Mouse (Mus musculus): ENCODE data around the gene Tmem170. TPM values are rescaled to one million over a fixed set of nuclear protein-coding genes. Genes with fewer than 3 reads are reported as not detected.

The Tmem170 gene
- total and polyA plus RNA-seq, 2 experiments = 3.8 to 5.0 TPM

DNA sequence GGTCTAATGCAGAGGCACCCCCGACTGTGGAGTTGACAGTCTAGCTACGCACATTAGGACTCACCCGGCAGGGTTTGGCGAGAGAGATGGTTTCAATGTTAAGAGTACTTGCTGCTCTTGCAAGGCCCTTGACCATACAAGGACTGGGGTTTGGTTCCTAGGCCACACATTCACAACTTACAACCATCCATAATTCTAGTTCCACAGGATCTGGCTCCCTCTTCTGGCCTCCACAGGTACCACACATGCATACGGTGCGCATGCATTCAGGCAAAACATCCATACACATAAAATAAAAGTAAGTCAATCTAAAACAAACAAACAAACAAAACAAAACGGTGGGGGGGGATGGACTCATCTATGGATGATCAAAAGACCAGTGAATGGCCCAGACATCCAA, 18.4 kb upstream of the Tmem170 start:
- peaks cover 8% of the 10 kb centered on the region for H3K27me3 ChIP-seq (ENCODE audit: control insufficient read depth, insufficient read depth, low read length)
- H3K27ac ChIP-seq (replicated peaks; ENCODE audit: insufficient read depth, low read depth, low read length) = no peak overlapping the region
- no peak overlapping the region for H3K9ac ChIP-seq (ENCODE audit: low read depth, low read length)
- DNase-seq (ENCODE audit: extremely low read depth, low read depth, low spot score) = no peak
- TF ChIP-seq CTCF (IDR thresholded peaks at IDR 0.05; ENCODE audit: low read depth, low read length) (peak; percentile 23; the same call in 1 of the 2 replicates), POLR2A (IDR thresholded peaks at IDR 0.05; ENCODE audit: extremely low read depth, insufficient read depth, low read length) (no peak)
- H3K36me3 ChIP-seq (ENCODE audit: control insufficient read depth, insufficient read depth, low read length) = no peaks in the 10 kb centered on the region
- H3K79me2 ChIP-seq (ENCODE audit: control insufficient read depth, insufficient read depth, low read length) = no peaks in the 10 kb centered on the region
- no peaks in the 10 kb centered on the region for H3K4me1 ChIP-seq (ENCODE audit: control insufficient read depth, insufficient read depth, low read length)
- WGBS = 88% methylated on average over 7 of the region's 7 CpGs
- H3K4me3 ChIP-seq (ENCODE audit: insufficient read depth, low read depth, low read length) = no peak overlapping the region

DNA sequence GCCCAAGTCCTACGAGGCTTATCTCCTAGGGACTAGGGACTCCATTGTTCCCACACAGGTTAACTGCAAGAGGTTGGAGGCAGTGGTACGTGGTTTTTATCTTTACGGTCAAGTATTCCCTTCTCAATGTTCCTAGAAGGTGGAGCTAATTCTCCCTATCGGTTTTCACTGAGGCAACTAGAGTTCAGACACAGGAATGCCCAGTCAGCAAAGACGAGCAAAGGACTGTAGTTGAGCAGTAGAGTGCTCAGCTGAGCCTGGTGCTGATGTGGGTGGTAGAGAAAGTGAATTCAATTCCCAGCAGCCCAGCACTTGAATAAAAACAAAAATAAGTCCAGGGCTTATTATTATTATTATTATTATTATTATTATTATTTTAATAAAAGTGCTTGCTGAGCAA, 16.1 kb upstream of the Tmem170 start:
- no peak for DNase-seq (ENCODE audit: extremely low read depth, low read depth, low spot score)
- Histone ChIP-seq H3K36me3 (ENCODE audit: control insufficient read depth, insufficient read depth, low read length) (no peaks in the 10 kb centered on the region), H3K79me2 (ENCODE audit: control insufficient read depth, insufficient read depth, low read length) (no peaks in the 10 kb centered on the region), H3K4me1 (ENCODE audit: control insufficient read depth, insufficient read depth, low read length) (no peaks in the 10 kb centered on the region), H3K27ac (replicated peaks; ENCODE audit: insufficient read depth, low read depth, low read length) (no peak overlapping the region), H3K4me3 (ENCODE audit: insufficient read depth, low read depth, low read length) (no peak overlapping the region), H3K9ac (ENCODE audit: low read depth, low read length) (no peak overlapping the region), H3K27me3 (ENCODE audit: control insufficient read depth, insufficient read depth, low read length) (peaks cover 10% of the 10 kb centered on the region)
- TF ChIP-seq CTCF (IDR thresholded peaks at IDR 0.05; ENCODE audit: low read depth, low read length) (no peak), POLR2A (IDR thresholded peaks at IDR 0.05; ENCODE audit: extremely low read depth, insufficient read depth, low read length) (no peak)
- WGBS = 35% methylated on average over 5 of the region's 5 CpGs

DNA sequence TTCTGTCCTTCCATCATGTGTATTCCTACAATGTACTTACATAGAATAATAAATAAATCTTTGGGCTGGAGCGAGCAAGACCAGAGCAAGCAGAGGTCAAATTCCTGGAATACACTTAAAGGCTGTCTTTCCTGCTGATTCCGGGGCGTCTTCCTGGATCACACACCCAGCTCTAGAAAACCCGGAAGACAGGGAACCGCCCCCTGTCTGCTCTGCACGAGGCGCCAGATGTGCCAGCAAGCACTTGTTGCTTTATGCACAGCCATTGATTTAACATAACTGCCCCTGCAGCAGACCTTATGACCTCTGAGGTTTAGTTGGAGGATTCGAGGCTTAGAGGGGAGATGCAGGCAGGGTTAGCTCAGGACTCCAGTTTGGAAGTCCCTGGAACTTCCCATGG, 15.4 kb upstream of the Tmem170 start:
- TF ChIP-seq POLR2A (IDR thresholded peaks at IDR 0.05; ENCODE audit: extremely low read depth, insufficient read depth, low read length) (no peak), CTCF (IDR thresholded peaks at IDR 0.05; ENCODE audit: low read depth, low read length) (no peak)
- Histone ChIP-seq H3K9ac (ENCODE audit: low read depth, low read length) (no peak overlapping the region), H3K36me3 (ENCODE audit: control insufficient read depth, insufficient read depth, low read length) (no peaks in the 10 kb centered on the region), H3K27me3 (ENCODE audit: control insufficient read depth, insufficient read depth, low read length) (peaks cover 10% of the 10 kb centered on the region), H3K27ac (replicated peaks; ENCODE audit: insufficient read depth, low read depth, low read length) (no peak overlapping the region), H3K4me1 (ENCODE audit: control insufficient read depth, insufficient read depth, low read length) (no peaks in the 10 kb centered on the region), H3K79me2 (ENCODE audit: control insufficient read depth, insufficient read depth, low read length) (no peaks in the 10 kb centered on the region), H3K4me3 (ENCODE audit: insufficient read depth, low read depth, low read length) (no peak overlapping the region)
- no peak for DNase-seq (ENCODE audit: extremely low read depth, low read depth, low spot score)
- 25% methylated on average over 8 of the region's 8 CpGs for WGBS

DNA sequence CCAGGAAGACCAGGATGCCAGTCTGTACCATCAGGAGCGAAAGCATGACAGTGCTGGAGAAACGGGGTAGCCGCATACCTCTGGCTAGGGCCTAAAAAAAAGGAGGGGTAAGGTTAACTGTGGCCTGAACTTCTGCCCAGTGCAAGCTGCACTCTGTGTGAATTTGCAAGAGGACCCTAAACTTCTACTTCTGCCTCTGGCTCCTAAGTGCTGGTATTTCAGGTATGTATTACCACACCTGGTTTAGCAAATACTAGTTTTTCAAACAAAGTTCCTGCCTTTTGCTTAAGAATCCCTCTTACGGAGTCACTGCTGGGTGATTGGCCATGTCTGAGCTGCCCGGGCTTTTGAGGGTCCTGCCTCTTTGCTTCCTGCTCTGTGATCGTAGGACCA, 14.4 kb upstream of the Tmem170 start:
- no peak overlapping the region for H3K9ac ChIP-seq (ENCODE audit: low read depth, low read length)
- no peaks in the 10 kb centered on the region for H3K4me1 ChIP-seq (ENCODE audit: control insufficient read depth, insufficient read depth, low read length)
- no peaks in the 10 kb centered on the region for H3K36me3 ChIP-seq (ENCODE audit: control insufficient read depth, insufficient read depth, low read length)
- no peak overlapping the region for H3K4me3 ChIP-seq (ENCODE audit: insufficient read depth, low read depth, low read length)
- H3K27ac ChIP-seq (replicated peaks; ENCODE audit: insufficient read depth, low read depth, low read length) = no peak overlapping the region
- no peak for DNase-seq (ENCODE audit: extremely low read depth, low read depth, low spot score)
- H3K79me2 ChIP-seq (ENCODE audit: control insufficient read depth, insufficient read depth, low read length) = no peaks in the 10 kb centered on the region
- 58% methylated on average over 6 of the region's 6 CpGs for whole genome bisulfite sequencing
- peaks cover 10% of the 10 kb centered on the region for H3K27me3 ChIP-seq (ENCODE audit: control insufficient read depth, insufficient read depth, low read length)
- TF ChIP-seq POLR2A (IDR thresholded peaks at IDR 0.05; ENCODE audit: extremely low read depth, insufficient read depth, low read length) (no peak), CTCF (IDR thresholded peaks at IDR 0.05; ENCODE audit: low read depth, low read length) (no peak)

DNA sequence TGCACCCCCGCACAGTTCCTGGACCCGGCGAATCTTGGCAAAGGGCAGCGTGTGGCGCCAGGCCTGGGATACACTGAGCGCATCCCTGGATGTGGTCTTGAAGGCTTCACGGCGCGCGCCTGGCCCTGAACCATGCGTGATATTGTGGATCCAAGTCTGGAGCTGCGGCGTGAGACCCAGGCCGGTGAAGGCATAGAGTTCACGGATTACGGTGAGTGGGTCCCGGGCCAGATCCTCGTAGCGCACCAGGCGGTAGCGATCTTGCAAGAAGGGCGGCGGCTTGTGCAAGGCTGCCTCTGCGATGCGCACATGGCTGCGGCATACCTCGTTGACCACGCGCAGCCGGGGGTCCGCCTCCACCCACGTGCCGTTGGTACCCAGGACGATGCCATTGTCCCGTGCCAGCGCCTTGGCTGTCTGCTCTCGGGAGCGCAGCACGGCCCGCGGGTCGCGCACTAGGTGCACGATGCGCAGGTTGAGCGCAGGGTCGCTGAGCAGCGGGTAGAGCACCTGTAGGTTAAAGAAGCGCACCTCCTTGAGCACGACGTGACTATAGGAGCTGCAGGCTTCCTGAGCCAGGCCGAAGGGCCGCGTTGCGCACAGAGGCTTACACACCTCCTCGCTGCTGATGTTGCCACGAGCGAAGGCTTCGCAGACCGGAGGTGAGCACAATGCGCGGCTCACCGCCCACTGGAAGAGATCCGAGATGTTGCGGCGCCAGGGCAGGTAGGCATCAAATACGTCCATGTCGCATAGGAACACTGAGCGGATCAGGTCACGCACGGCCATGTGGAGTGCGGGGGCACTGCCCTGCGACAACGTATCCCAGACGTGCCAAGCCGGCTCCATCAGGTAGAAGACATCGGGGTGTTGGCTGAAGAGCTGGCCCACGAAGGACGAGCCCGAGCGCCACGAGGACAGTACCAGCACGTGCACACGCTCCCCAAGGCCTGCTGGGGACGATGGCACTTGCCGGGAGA, 13.7 kb upstream of the Tmem170 start:
- TF ChIP-seq POLR2A (IDR thresholded peaks at IDR 0.05; ENCODE audit: extremely low read depth, insufficient read depth, low read length) (no peak), CTCF (IDR thresholded peaks at IDR 0.05; ENCODE audit: low read depth, low read length) (no peak)
- Histone ChIP-seq H3K36me3 (ENCODE audit: control insufficient read depth, insufficient read depth, low read length) (no peaks in the 10 kb centered on the region), H3K4me1 (ENCODE audit: control insufficient read depth, insufficient read depth, low read length) (no peaks in the 10 kb centered on the region), H3K79me2 (ENCODE audit: control insufficient read depth, insufficient read depth, low read length) (no peaks in the 10 kb centered on the region), H3K27me3 (ENCODE audit: control insufficient read depth, insufficient read depth, low read length) (peaks cover 10% of the 10 kb centered on the region), H3K9ac (ENCODE audit: low read depth, low read length) (no peak overlapping the region), H3K4me3 (ENCODE audit: insufficient read depth, low read depth, low read length) (no peak overlapping the region), H3K27ac (replicated peaks; ENCODE audit: insufficient read depth, low read depth, low read length) (no peak overlapping the region)
- no peak for DNase-seq (ENCODE audit: extremely low read depth, low read depth, low spot score)
- WGBS = 16% methylated on average over 86 of the region's 86 CpGs

DNA sequence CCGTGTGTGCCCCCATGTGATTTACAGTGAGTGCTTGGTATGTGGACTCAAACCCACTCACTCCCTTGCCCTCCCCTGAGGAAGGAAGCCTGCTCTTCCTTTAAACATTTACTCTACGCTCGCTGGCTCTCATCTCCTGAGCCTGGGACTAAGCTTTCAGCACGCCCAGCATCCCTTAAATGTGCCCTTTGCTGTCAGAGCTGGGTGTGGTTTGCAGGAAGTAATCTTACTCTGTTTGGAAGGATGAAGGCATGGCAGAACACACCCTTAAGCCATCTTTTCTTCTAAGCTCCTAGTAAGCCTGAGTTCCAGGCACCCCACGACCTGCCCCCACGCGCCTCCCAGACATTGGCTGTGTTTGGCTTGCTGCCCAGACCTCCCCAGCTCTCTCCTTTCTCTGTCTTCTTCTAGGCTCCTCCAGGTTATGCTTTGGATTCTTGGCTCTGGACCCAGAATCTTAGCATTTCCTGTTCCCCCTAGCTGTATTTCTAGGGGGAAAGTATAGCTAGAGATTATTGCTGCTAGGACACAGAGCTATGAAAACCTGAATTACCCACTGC, 11.6 kb upstream of the Tmem170 start:
- 43% methylated on average over 7 of the region's 7 CpGs for WGBS
- H3K27me3 ChIP-seq (ENCODE audit: control insufficient read depth, insufficient read depth, low read length) = peaks cover 10% of the 10 kb centered on the region
- H3K4me3 ChIP-seq (ENCODE audit: insufficient read depth, low read depth, low read length) = no peak overlapping the region
- H3K27ac ChIP-seq (replicated peaks; ENCODE audit: insufficient read depth, low read depth, low read length) = no peak overlapping the region
- no peaks in the 10 kb centered on the region for H3K4me1 ChIP-seq (ENCODE audit: control insufficient read depth, insufficient read depth, low read length)
- TF ChIP-seq CTCF (IDR thresholded peaks at IDR 0.05; ENCODE audit: low read depth, low read length) = no peak
- TF ChIP-seq POLR2A (IDR thresholded peaks at IDR 0.05; ENCODE audit: extremely low read depth, insufficient read depth, low read length) = no peak
- no peak overlapping the region for H3K9ac ChIP-seq (ENCODE audit: low read depth, low read length)
- no peaks in the 10 kb centered on the region for H3K79me2 ChIP-seq (ENCODE audit: control insufficient read depth, insufficient read depth, low read length)
- no peaks in the 10 kb centered on the region for H3K36me3 ChIP-seq (ENCODE audit: control insufficient read depth, insufficient read depth, low read length)
- DNase-seq (ENCODE audit: extremely low read depth, low read depth, low spot score) = no peak
